Mouse (Mus musculus): ENCODE results near the gene Gcnt4.

DNA sequence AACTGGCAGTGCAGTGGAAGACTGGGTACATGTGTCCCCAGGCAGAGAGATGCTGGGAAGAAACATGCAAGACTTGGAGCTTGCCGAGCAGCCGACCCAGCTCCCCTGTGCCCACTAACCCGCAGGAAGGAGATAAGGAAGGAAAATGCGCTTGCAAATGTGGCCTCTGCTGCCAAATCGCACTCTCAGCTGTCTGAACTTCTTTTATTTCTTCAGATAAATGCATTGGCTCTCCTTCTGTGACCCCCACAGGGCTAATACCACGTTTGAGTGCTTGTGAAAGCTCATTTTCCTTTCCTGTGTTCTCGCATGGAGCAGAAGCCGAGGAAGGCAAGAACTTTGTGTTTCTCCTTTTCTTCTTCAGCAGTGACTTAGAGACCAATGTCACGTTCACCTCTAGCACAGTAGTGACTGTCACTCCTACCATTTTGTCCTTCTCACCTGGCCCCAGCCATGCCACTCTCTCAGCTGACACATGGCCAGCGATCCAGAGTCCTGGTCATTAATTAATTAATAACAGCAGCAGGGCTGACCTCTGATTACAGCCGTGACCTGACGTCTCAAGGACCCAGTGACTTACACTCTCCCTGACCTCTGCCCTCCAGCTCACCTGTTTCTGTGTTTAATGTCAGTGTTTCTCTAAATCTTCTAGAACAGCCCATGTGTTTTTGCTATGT is 61.2 kb downstream of the Gcnt4 start:
- TF ChIP-seq RCOR1 (conservative IDR thresholded peaks at IDR 0.05; ENCODE audit: low read depth, low read length) (no peak), POLR2A (IDR thresholded peaks at IDR 0.05; ENCODE audit: low read depth, low read length) (no peak), SMC3 (IDR thresholded peaks at IDR 0.05; ENCODE audit: low read depth, low read length) (no peak), ZKSCAN1 (IDR thresholded peaks at IDR 0.05; ENCODE audit: borderline replicate concordance, low read depth, low read length) (no peak), CTCF (conservative IDR thresholded peaks at IDR 0.05 in 1 of 2, IDR thresholded peaks at IDR 0.05 in 1 of 2; ENCODE audit: low read depth in 2 of 2, low read length in 2 of 2) (no peak), ZMIZ1 (IDR thresholded peaks at IDR 0.05; ENCODE audit: low read depth, low read length) (no peak), CHD2 (IDR thresholded peaks at IDR 0.05; ENCODE audit: low read length) (no peak), EP300 (IDR thresholded peaks at IDR 0.05; ENCODE audit: low read length) (no peak), MAX (IDR thresholded peaks at IDR 0.05; ENCODE audit: low read length) (no peak)

Data from CH12.LX (cell line).